Comparison of ENCODE assay signal across 19 mouse cellular contexts in the genomic region with DNA sequence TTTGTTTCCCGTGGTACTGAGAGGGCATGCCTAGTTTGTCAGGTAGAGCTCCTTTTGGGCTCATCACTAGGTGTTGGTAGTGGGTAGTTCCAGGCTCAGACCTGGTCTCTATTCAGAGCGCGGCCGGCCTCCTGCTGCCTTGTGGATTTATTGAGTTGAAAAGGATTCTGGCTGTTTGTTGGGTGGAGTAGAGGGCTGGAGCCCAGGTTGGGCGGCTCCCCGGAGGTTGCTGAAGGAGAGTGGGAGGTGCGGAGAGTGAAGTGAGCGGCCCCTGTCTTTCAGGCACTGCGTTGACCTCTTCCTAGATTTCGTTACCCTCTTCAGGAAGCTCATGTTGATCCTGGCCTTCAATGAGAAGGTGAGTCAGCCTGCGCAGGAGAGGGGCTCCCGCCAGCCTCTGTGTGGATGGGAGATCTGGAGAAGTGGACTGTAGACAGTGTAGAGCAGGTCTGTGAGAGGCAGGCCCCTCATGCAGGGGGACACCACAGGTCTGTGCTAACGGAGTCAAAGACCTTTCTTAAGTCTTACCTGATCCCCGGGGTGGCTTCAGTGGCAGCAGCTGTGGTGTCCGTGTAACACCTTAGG. TPM values are rescaled to one million over a fixed set of nuclear protein-coding genes. Genes with fewer than 3 reads are reported as not detected.
DNase-seq lines count a peak whose midpoint lies in the region; ATAC-seq and TF ChIP-seq lines count a peak whose summit lies in the region.
"Had no signal": no experiment of that assay in that cellular context is flagged by ENCODE, and none has a peak within 500 bp of the region (broad histone marks: within the 10 kb centered on the region; RNA-seq: fewer than 3 reads in every experiment).

No protein-coding gene starts in this region.

- no peak for TF ChIP-seq POLR2A in small intestine, adult 2 months (IDR thresholded peaks at IDR 0.05; ENCODE audit: low read depth, low read length)

- no peak for TF ChIP-seq EP300 in lung, postnatal 0 days (IDR thresholded peaks at IDR 0.05)

- H3K27me3 ChIP-seq in lung, postnatal 0 days (replicated peaks; ENCODE audit: insufficient read depth, low read length), result no peaks in the 10 kb centered on the region
- H3K27me3 ChIP-seq in small intestine, adult 2 months (ENCODE audit: control insufficient read depth, insufficient read depth, low read length), result no peaks in the 10 kb centered on the region
- H3K27me3 ChIP-seq: embryonic facial prominence, embryonic 12.5 days; forebrain, embryonic 15.5 days; heart, embryonic 12.5 days; hindbrain, embryonic 15.5 days had no signal

- peak; percentile 10 for DNase-seq in adrenal gland, postnatal 14 days
- DNase-seq in adrenal gland, adult 8-10 months, result no peak
- peak; percentile 42 for DNase-seq in lung, postnatal 36 days
- no peak for DNase-seq in lung, postnatal 0 days (ENCODE audit: low spot score)
- no peak for DNase-seq in layer of hippocampus, postnatal 10 days (ENCODE audit: low spot score in 2 of 2)
- DNase-seq in left cerebral cortex, postnatal 14 days (ENCODE audit: low spot score in 2 of 2), result no peak
- DNase-seq: adrenal gland, postnatal 25 days; B cell, adult 2 months; cerebellum, adult 18-20 months; cerebellum, adult 9-11 months; gastrocnemius, postnatal 10 days; heart, postnatal 36 days had no signal

- H3K36me3 ChIP-seq in lung, postnatal 0 days (ENCODE audit: insufficient read depth, low read length), result peaks cover 51% of the 10 kb centered on the region
- H3K36me3 ChIP-seq in small intestine, adult 2 months (ENCODE audit: control insufficient read depth, insufficient read depth, low read length), result peaks cover 78% of the 10 kb centered on the region

- no peak overlapping the region for H3K27ac ChIP-seq in lung, postnatal 0 days (ENCODE audit: low read length)
- H3K27ac ChIP-seq in small intestine, adult 2 months (ENCODE audit: insufficient read depth, low read depth, low read length), result no peak overlapping the region
- H3K27ac ChIP-seq: embryonic facial prominence, embryonic 12.5 days; forebrain, embryonic 15.5 days; hindbrain, embryonic 15.5 days had no signal

- no peak for ATAC-seq in lung, postnatal 0 days
- ATAC-seq: CD4-positive, CD25-positive, alpha-beta regulatory T cell, adult 4 months; forebrain, embryonic 15.5 days; intestine, embryonic 16.5 days had no signal

- whole genome bisulfite sequencing in lung, postnatal 0 days, result 75% methylated on average over 15 of the region's 15 CpGs
- WGBS in small intestine, adult 2 months, result 89% methylated on average over 15 of the region's 15 CpGs

- intact Hi-C loops in left cerebral cortex, postnatal 14 days (cut with DNase I), result no loop called here

- H3K9me3 ChIP-seq in lung, postnatal 0 days (ENCODE audit: low read length), result no peaks in the 10 kb centered on the region
- H3K9me3 ChIP-seq: embryonic facial prominence, embryonic 12.5 days; forebrain, embryonic 15.5 days; heart, embryonic 12.5 days; hindbrain, embryonic 15.5 days had no signal

- no peak overlapping the region for H3K9ac ChIP-seq in lung, postnatal 0 days (replicated peaks; ENCODE audit: low read depth)
- H3K9ac ChIP-seq: embryonic facial prominence, embryonic 12.5 days; forebrain, embryonic 15.5 days; heart, embryonic 12.5 days; hindbrain, embryonic 15.5 days had no signal

- H3K4me2 ChIP-seq in lung, postnatal 0 days (replicated peaks; ENCODE audit: low read depth, low read length), result no peak overlapping the region
- H3K4me2 ChIP-seq: embryonic facial prominence, embryonic 12.5 days; forebrain, embryonic 15.5 days; heart, embryonic 12.5 days; hindbrain, embryonic 15.5 days had no signal

- no peaks in the 10 kb centered on the region for H3K4me1 ChIP-seq in lung, postnatal 0 days (ENCODE audit: insufficient read depth, low read depth, low read length)
- peaks cover 15% of the 10 kb centered on the region for H3K4me1 ChIP-seq in small intestine, adult 2 months (ENCODE audit: control insufficient read depth, insufficient read depth, insufficient read length, low read length)
- H3K4me1 ChIP-seq: embryonic facial prominence, embryonic 12.5 days; forebrain, embryonic 15.5 days; hindbrain, embryonic 15.5 days had no signal

- no peak for TF ChIP-seq CTCF in lung, postnatal 0 days (IDR thresholded peaks at IDR 0.05)
- TF ChIP-seq CTCF in small intestine, adult 2 months (IDR thresholded peaks at IDR 0.05; ENCODE audit: extremely low read depth, insufficient read length, insufficient replicate concordance, low read depth, low read length), result 0 out of 2 replicates have a peak, but pooled peaks have one; percentile 4

- no peak overlapping the region for H3K4me3 ChIP-seq in lung, postnatal 0 days (ENCODE audit: low read depth, low read length)
- H3K4me3 ChIP-seq in small intestine, adult 2 months (ENCODE audit: low read depth, low read length), result no peak overlapping the region
- H3K4me3 ChIP-seq: embryonic facial prominence, embryonic 12.5 days; forebrain, embryonic 15.5 days; heart, embryonic 12.5 days; hindbrain, embryonic 15.5 days had no signal

RNA-seq across cellular contexts. Expression of a gene that starts 14.4 kb away (rescaled TPM):
- total RNA-seq in adrenal gland, postnatal 14 days (2021), result 571 and 598 TPM in 2 replicates
- total RNA-seq in adrenal gland, adult 8-10 months (2022), result 100 to 1,000 TPM; 442 to 837 (median 596) TPM
- polyA plus RNA-seq in lung, postnatal 0 days (2015; fragmentation: Nextera tagmentation; extraction: Ambion mirVana), result 669 and 693 TPM in 2 replicates
- 672 and 1,662 TPM in 2 replicates for polyA plus RNA-seq in small intestine, adult 2 months (2012; rRNA removed)
- 100 to 1,000 TPM; 356 to 357 TPM for total RNA-seq in layer of hippocampus, postnatal 10 days (2021)
- 100 to 1,000 TPM; 330 to 349 TPM for total RNA-seq in left cerebral cortex, postnatal 14 days (2021)

RNA-seq across cellular contexts. Expression of a gene that starts 36.8 kb away (rescaled TPM):
- 21.3 and 31.3 TPM in 2 replicates for total RNA-seq in adrenal gland, postnatal 14 days (2021)
- 10 to 100 TPM; 16.5 to 29.3 (median 24.4) TPM for total RNA-seq in adrenal gland, adult 8-10 months (2022)
- polyA plus RNA-seq in lung, postnatal 0 days (2015; fragmentation: Nextera tagmentation; extraction: Ambion mirVana), result 25.8 and 30.7 TPM in 2 replicates
- 4.2 and 8.2 TPM in 2 replicates for polyA plus RNA-seq in small intestine, adult 2 months (2012; rRNA removed)
- total RNA-seq in layer of hippocampus, postnatal 10 days (2021), result 10 to 100 TPM; 13.8 to 18.0 TPM
- 10 to 100 TPM; 11.3 to 13.4 TPM for total RNA-seq in left cerebral cortex, postnatal 14 days (2021)

RNA-seq across cellular contexts. Expression of a gene that starts 50.5 kb away (rescaled TPM):
- 25.6 and 29.0 TPM in 2 replicates for total RNA-seq in adrenal gland, postnatal 14 days (2021)
- 10 to 100 TPM; 20.2 to 54.8 (median 28.3) TPM for total RNA-seq in adrenal gland, adult 8-10 months (2022)
- 5.2 and 6.0 TPM in 2 replicates for polyA plus RNA-seq in lung, postnatal 0 days (2015; fragmentation: Nextera tagmentation; extraction: Ambion mirVana)
- polyA plus RNA-seq in small intestine, adult 2 months (2012; rRNA removed), result 1.8 and 3.1 TPM in 2 replicates
- 10 to 100 TPM; 32.5 to 38.1 TPM for total RNA-seq in layer of hippocampus, postnatal 10 days (2021)
- 10 to 100 TPM; 27.6 to 35.6 TPM for total RNA-seq in left cerebral cortex, postnatal 14 days (2021)

Comparison
In these comparisons a context has a peak if more than half of its experiments do, and no peak if none do; other contexts are left out.
1. DNase-seq: peak in adrenal gland, postnatal 14 days (single experiment) and lung, postnatal 36 days (single experiment); none in adrenal gland, adult 8-10 months (single experiment), lung, postnatal 0 days (single experiment), layer of hippocampus, postnatal 10 days (0 of 2) and left cerebral cortex, postnatal 14 days (0 of 2).